Mouse (Mus musculus) forebrain, postnatal 0 days (tissue): ENCODE data around the gene Lgi1. TPM values are rescaled to one million over a fixed set of nuclear protein-coding genes. Genes with fewer than 3 reads are reported as not detected.

ENCODE experiments used
- ATAC-seq: fragments of 200-750 bp; cut with Nextera tagmentation; 2 replicates; pipeline ENCODE4 v1.8.0; 2017; ENCODE audit warnings: mild to moderate bottlenecking, moderate library complexity
- DNase-seq: peaks from one replicate; pipeline ENCODE4 v3.0.0-alpha.2; 2015
- H3K27ac ChIP-seq: fragments of 300-500 bp; sonication (generic); 2 replicates; pipeline ENCODE4 v1.5.1; 2014; ENCODE audit warnings: low read depth, mild to moderate bottlenecking, antibody characterized with exemption, low read length, moderate library complexity, mixed read lengths
- H3K27me3 ChIP-seq: fragments of 300-500 bp; sonication (generic); 2 replicates; pipeline ENCODE4 v1.6.1; 2014; ENCODE audit warnings: mild to moderate bottlenecking, low read length, mixed read lengths; ENCODE audit not compliant: insufficient read depth
- H3K36me3 ChIP-seq: fragments of 300-500 bp; sonication (generic); 2 replicates; pipeline ENCODE4 v1.6.1; 2014; ENCODE audit warnings: mild to moderate bottlenecking, moderate library complexity; ENCODE audit not compliant: insufficient read depth
- H3K4me1 ChIP-seq: fragments of 300-500 bp; sonication (generic); 2 replicates; pipeline ENCODE4 v1.6.1; 2014; ENCODE audit warnings: antibody characterized with exemption; ENCODE audit not compliant: insufficient read depth
- H3K4me2 ChIP-seq: fragments of 300-500 bp; sonication (generic); 2 replicates; pipeline ENCODE4 v1.6.1; 2014; ENCODE audit warnings: low read depth, mild to moderate bottlenecking, moderate library complexity
- H3K4me3 ChIP-seq: fragments of 300-500 bp; sonication (generic); 2 replicates; pipeline ENCODE4 v1.5.1; 2014; ENCODE audit warnings: low read depth, low read length, mixed read lengths
- H3K9ac ChIP-seq: fragments of 300-500 bp; sonication (generic); 2 replicates; pipeline ENCODE4 v1.6.1; 2014; ENCODE audit warnings: mild to moderate bottlenecking
- H3K9me3 ChIP-seq: fragments of 300-500 bp; sonication (generic); 2 replicates; pipeline ENCODE4 v1.6.1; 2016; ENCODE audit warnings: low read length
- CTCF ChIP-seq: sonication (generic); IDR thresholded peaks from 2 replicates; pipeline ENCODE4 v1.5.1; 2016; ENCODE audit warnings: antibody characterized with exemption, control low read depth, low read depth
- WGBS: fragments of 180-500 bp; shearing (Covaris S2); extraction: QIAGEN DNeasy Blood & Tissue Kit; methylation state at CpG from one replicate; pipeline ENCODE4 v1.1.7; 2014; 5-methylcytosine and 5-hydroxymethylcytosine counted together
- polyA plus RNA-seq: library from polyadenylated mRNA; unstranded; fragments of >200 nt; fragmentation: Nextera tagmentation; extraction: Ambion mirVana; gene quantifications from 2 replicates; pipeline ENCODE4 v1.2.1, GENCODE M21; 2015
- total RNA-seq: library from RNA; depleted of rRNA; stranded (reverse); fragments of >200 nt; gene quantifications from 2 replicates; pipeline ENCODE4 v1.2.3, GENCODE M21; 2014

Lgi1 gene
- total and polyA plus RNA-seq, 2 experiments from 2014 or later = 20.3 to 25.7 TPM

- no peaks in the 10 kb centered on the region for H3K4me1 ChIP-seq
- no peak for TF ChIP-seq CTCF
- ATAC-seq = no peak
- DNase-seq = no peak
- H3K4me2 ChIP-seq = no peak overlapping the region
- H3K4me3 ChIP-seq = no peak overlapping the region
- H3K9me3 ChIP-seq = no peaks in the 10 kb centered on the region
- H3K27ac ChIP-seq = no peak overlapping the region
- no peaks in the 10 kb centered on the region for H3K27me3 ChIP-seq
- no peaks in the 10 kb centered on the region for H3K36me3 ChIP-seq
- no peak overlapping the region for H3K9ac ChIP-seq
- WGBS = 91% methylated on average over 3 of the region's 3 CpGs
Observed at GRCm38 (mm10) chr19:38336553-38336952, 72.2 kb downstream of the Lgi1 start.

- DNase-seq (no peak), ATAC-seq (no peak)
- WGBS = 95% methylated on average over 3 of the region's 3 CpGs
- Histone ChIP-seq H3K4me2 (no peak overlapping the region), H3K9me3 (no peaks in the 10 kb centered on the region), H3K4me3 (no peak overlapping the region), H3K27ac (no peak overlapping the region), H3K27me3 (no peaks in the 10 kb centered on the region), H3K9ac (no peak overlapping the region), H3K4me1 (no peaks in the 10 kb centered on the region), H3K36me3 (no peaks in the 10 kb centered on the region)
- no peak for TF ChIP-seq CTCF
Observed at GRCm38 (mm10) chr19:38337332-38337731, 73.0 kb downstream of the Lgi1 start.

DNA sequence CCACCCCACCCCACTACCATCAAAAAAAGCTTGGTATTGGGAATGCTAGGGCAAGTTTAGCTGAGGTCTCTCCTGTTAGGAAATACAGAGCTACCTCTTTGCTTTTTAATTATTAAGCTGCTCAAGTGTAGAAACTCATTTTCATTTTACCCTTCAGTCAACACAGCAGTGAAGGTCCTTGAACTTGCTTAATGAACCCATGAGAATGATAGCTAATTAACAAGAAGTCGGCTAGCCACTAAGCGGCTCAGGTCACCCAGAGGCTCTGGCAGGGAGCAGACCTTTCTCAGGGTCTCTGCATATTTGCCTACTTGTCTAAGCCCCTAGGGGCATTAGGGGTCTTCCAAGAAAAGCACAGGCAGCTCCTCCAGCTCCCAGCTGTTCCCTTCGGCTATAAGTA lies 75.4 kb downstream of the Lgi1 start:
- no peak for TF ChIP-seq CTCF
- WGBS = 42% methylated on average over 3 of the region's 3 CpGs
- H3K4me3 ChIP-seq = no peak overlapping the region
- no peaks in the 10 kb centered on the region for H3K27me3 ChIP-seq
- DNase-seq (no peak), ATAC-seq (no peak)
- no peaks in the 10 kb centered on the region for H3K4me1 ChIP-seq
- H3K9me3 ChIP-seq = no peaks in the 10 kb centered on the region
- no peak overlapping the region for H3K4me2 ChIP-seq
- no peaks in the 10 kb centered on the region for H3K36me3 ChIP-seq
- no peak overlapping the region for H3K9ac ChIP-seq
- H3K27ac ChIP-seq = no peak overlapping the region

DNA sequence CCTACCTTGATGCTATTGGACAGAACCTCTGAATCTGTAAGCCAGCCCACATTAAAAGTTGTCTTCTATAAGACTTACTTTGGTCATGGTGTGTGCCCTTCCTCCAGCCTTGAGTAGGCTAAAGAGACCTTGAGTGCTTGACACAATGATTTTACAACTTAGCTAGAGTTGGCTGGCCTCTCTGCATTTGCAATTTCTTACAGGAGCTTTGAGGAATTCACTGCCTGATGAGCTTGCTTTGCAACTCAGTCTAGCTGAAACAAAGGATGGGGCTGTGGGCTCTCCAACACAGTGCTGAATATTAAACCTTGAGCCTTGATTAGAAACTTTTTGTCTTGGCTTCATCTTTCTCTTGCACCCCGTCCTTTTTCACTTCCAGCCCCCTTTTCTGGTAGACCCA lies 78.9 kb downstream of the Lgi1 start:
- no peak for TF ChIP-seq CTCF
- Histone ChIP-seq H3K27me3 (no peaks in the 10 kb centered on the region), H3K36me3 (no peaks in the 10 kb centered on the region), H3K9ac (no peak overlapping the region), H3K27ac (no peak overlapping the region), H3K4me3 (no peak overlapping the region), H3K4me1 (no peaks in the 10 kb centered on the region), H3K4me2 (no peak overlapping the region), H3K9me3 (no peaks in the 10 kb centered on the region)
- ATAC-seq (no peak), DNase-seq (no peak)
- 50% methylated on average over 1 of the region's 1 CpGs for WGBS

DNA sequence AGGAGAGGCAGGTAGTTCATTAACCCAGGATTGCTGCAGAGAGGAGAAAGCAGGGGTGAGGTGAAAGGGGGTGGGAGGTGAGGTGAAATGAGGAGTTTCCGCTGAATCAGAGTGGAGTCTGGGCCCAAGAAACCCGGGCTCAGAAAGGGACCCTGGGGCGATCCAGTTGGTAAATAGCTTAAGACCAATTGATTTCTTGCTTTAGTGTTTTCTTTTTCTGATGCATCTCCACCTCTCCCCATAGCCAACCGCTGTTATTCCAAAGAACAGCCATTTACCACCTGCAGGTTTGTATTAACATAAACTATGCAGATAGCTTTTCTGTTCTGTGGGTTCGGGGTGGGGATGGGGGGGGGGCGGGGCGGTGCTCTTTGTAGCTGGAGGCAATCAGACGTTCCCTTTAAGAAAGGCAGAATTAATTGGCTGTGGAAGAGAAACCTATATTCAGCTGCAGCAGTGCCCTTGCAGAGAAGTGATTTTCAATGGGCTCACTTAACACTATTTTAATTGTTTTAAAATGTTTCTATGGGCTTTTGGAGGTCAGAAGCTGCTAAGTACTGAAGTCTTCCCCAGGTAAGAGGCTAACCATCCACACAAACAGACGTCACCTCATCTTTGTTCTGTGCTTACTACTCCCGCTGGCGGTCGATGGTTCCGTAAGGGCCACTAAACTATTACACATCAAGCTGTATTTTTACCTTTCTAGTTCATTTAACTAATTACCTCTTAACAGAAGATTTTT lies 84.1 kb downstream of the Lgi1 start:
- Histone ChIP-seq H3K27ac (peak overlapping the region; percentile 64), H3K9ac (peak overlapping the region; percentile 49; the same call in 1 of the 2 replicates), H3K36me3 (no peaks in the 10 kb centered on the region), H3K4me1 (no peaks in the 10 kb centered on the region), H3K9me3 (no peaks in the 10 kb centered on the region), H3K4me3 (peak overlapping the region; percentile 33), H3K4me2 (peak overlapping the region; percentile 44), H3K27me3 (no peaks in the 10 kb centered on the region)
- ATAC-seq (peak; percentile 88), DNase-seq (peak; percentile 52)
- no peak for TF ChIP-seq CTCF
- 10% methylated on average over 13 of the region's 13 CpGs for WGBS

DNA sequence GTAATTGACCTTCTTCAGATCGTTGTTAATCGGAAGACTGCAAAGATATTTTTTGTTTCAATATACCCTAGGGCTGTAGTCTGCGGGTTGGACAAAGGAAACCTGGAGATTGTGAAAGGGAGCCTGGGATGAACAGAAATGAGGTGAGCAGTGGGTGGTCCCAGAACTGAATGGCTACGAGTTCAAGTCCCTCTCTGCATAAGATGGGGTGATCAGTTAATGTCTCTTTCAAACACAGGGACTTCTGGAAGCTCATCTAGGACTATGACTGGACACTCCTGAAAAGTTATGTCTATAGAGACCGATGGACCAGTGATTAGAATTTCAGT lies 84.6 kb downstream of the Lgi1 start:
- H3K27ac ChIP-seq = no peak overlapping the region; the same call in 1 of the 2 replicates

GRCm38 (mm10) chr19:38351202-38351601 lies 86.9 kb downstream of the Lgi1 start:
- DNase-seq (no peak), ATAC-seq (no peak)
- no peak overlapping the region for H3K4me3 ChIP-seq
- H3K4me2 ChIP-seq = no peak overlapping the region
- H3K9me3 ChIP-seq = no peaks in the 10 kb centered on the region
- TF ChIP-seq CTCF = no peak
- no peaks in the 10 kb centered on the region for H3K27me3 ChIP-seq
- H3K9ac ChIP-seq = no peak overlapping the region
- 96% methylated on average over 2 of the region's 2 CpGs for WGBS
- H3K27ac ChIP-seq = no peak overlapping the region
- no peaks in the 10 kb centered on the region for H3K4me1 ChIP-seq
- H3K36me3 ChIP-seq = no peaks in the 10 kb centered on the region

More for the DNA sequence above, 84.6 kb downstream of the Lgi1 start:
- DNase-seq (no peak), ATAC-seq (no peak)
- Histone ChIP-seq H3K9me3 (no peaks in the 10 kb centered on the region), H3K4me3 (peak overlapping the region; percentile 33), H3K36me3 (no peaks in the 10 kb centered on the region), H3K4me1 (no peaks in the 10 kb centered on the region), H3K27me3 (no peaks in the 10 kb centered on the region), H3K9ac (peak overlapping the region; percentile 49; the same call in 1 of the 2 replicates), H3K4me2 (peak overlapping the region; percentile 44)
- 33% methylated on average over 5 of the region's 5 CpGs for WGBS
- no peak for TF ChIP-seq CTCF
